Mouse (Mus musculus): ENCODE results near the gene Smad3. TPM values are rescaled to one million over a fixed set of nuclear protein-coding genes. Genes with fewer than 3 reads are reported as not detected.
A peak's percentile ranks its signal among the peaks of the same experiment; 100 is the strongest.

Gene Smad3
- total and polyA plus RNA-seq, 3 experiments: 7.5 to 10.2 TPM; not detected in 1

GRCm38 (mm10) chr9:63697606-63698005 is 60.2 kb downstream of the Smad3 start:
- Histone ChIP-seq H3K27me3 (ENCODE audit: control insufficient read depth in 1 of 2, insufficient read depth in 2 of 2, low read length in 2 of 2) (no peaks in the 10 kb centered on the region), H3K79me2 (ENCODE audit: control insufficient read depth, insufficient read depth, low read length, poor library complexity) (no peaks in the 10 kb centered on the region), H3K36me3 (ENCODE audit: control insufficient read depth in 1 of 2, insufficient read depth in 2 of 2, low read length in 2 of 2) (peaks cover 0 to 25% of the 10 kb centered on the region in 2 experiments; a peak in 2 of 4 replicates), H3K4me1 (ENCODE audit: control insufficient read depth in 1 of 2, insufficient read depth in 2 of 2, low read length in 2 of 2) (peaks cover 12 to 39% of the 10 kb centered on the region in 2 experiments), H3K4me3 (ENCODE audit: control insufficient read depth in 1 of 2, insufficient read depth in 1 of 2, low read depth in 2 of 2, low read length in 2 of 2) (0 out of 4 replicates have a peak overlapping the region, but pooled peaks of 1 of the 2 experiments have one; percentile 8), H3K27ac (ENCODE audit: control insufficient read depth, low read depth, low read length) (peak overlapping the region; percentile 38), H3K9me3 (replicated peaks; ENCODE audit: insufficient read depth, low read length) (no peaks in the 10 kb centered on the region), H3K9ac (ENCODE audit: control insufficient read depth, low read depth, low read length, poor library complexity, severe bottlenecking) (peak overlapping the region; percentile 47)
- TF ChIP-seq ETS1 (IDR thresholded peaks at IDR 0.05; ENCODE audit: low read depth, low read length) (no peak), GATA1 (IDR thresholded peaks at IDR 0.05; ENCODE audit: low read depth, low read length) (peak; percentile 66; the same call in 1 of the 2 replicates), RCOR1 (IDR thresholded peaks at IDR 0.05; ENCODE audit: low read depth, low read length) (peak; percentile 41; the same call in 1 of the 2 replicates), EP300 (IDR thresholded peaks at IDR 0.05; ENCODE audit: low read depth in 1 of 2, low read length in 2 of 2) (peak; percentile 11 to 61; a peak in 2 of 4 replicates), TAL1 (IDR thresholded peaks at IDR 0.05; ENCODE audit: low read length) (peak; percentile 70), POLR2AphosphoS2 (IDR thresholded peaks at IDR 0.05; ENCODE audit: low read length) (no peak), TBP (IDR thresholded peaks at IDR 0.05; ENCODE audit: low read depth, low read length) (peak; percentile 46; the same call in 1 of the 2 replicates)
- peak; percentile 72 for DNase-seq (ENCODE audit: low read depth, low spot score)

DNA sequence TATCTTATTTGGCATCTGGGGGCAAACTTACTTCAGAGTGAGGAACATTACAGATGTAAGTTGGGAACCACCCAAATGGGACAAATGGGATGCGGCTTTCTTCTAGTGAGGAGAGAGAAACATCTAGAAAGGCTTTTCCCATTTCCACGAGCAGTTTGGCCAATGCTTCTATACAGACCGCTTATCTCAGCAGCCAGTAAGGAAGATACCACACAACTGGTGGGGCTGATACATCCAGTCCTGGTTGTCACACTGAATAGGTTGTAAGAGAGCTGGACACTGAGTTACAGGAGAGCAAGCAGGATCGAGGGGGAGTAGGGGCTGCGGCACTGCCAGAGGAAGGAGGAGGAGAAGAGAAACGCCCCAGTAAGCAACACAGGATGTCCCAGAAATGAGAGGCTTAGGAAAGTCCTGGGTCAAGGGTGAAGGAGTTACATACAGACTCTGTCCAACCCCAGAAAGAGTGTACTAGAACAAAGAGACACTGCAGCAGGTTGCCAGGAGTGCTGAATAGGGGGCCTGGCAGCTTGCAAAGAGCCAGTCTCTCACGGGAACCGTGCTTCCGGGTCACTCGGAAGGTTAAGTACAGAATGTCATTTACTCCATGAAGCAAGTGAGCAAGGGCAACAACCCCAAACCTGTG is 61.2 kb downstream of the Smad3 start:
- Histone ChIP-seq H3K36me3 (ENCODE audit: control insufficient read depth in 1 of 2, insufficient read depth in 2 of 2, low read length in 2 of 2) (peaks cover 0 to 25% of the 10 kb centered on the region in 2 experiments; a peak in 2 of 4 replicates), H3K79me2 (ENCODE audit: control insufficient read depth, insufficient read depth, low read length, poor library complexity) (no peaks in the 10 kb centered on the region), H3K27ac (ENCODE audit: control insufficient read depth, low read depth, low read length) (peak overlapping the region; percentile 38), H3K9ac (ENCODE audit: control insufficient read depth, low read depth, low read length, poor library complexity, severe bottlenecking) (peak overlapping the region; percentile 24; the same call in 1 of the 2 replicates), H3K4me3 (ENCODE audit: control insufficient read depth in 1 of 2, insufficient read depth in 1 of 2, low read depth in 2 of 2, low read length in 2 of 2) (peak overlapping the region in 1 of 2 experiments; percentile 13; a peak in 2 of 4 replicates), H3K27me3 (ENCODE audit: control insufficient read depth in 1 of 2, insufficient read depth in 2 of 2, low read length in 2 of 2) (no peaks in the 10 kb centered on the region), H3K4me1 (ENCODE audit: control insufficient read depth in 1 of 2, insufficient read depth in 2 of 2, low read length in 2 of 2) (peaks cover 12 to 34% of the 10 kb centered on the region in 2 experiments), H3K9me3 (replicated peaks; ENCODE audit: insufficient read depth, low read length) (no peaks in the 10 kb centered on the region)
- TF ChIP-seq RCOR1 (IDR thresholded peaks at IDR 0.05; ENCODE audit: low read depth, low read length) (peak; percentile 55; the same call in 1 of the 2 replicates), UBTF (IDR thresholded peaks at IDR 0.05; ENCODE audit: borderline replicate concordance, insufficient read depth, low read depth, low read length) (no peak), ZC3H11A (IDR thresholded peaks at IDR 0.05; ENCODE audit: low read depth, low read length) (no peak), SMC3 (IDR thresholded peaks at IDR 0.05; ENCODE audit: low read depth, low read length) (no peak), MAZ (IDR thresholded peaks at IDR 0.05; ENCODE audit: low read depth, low read length) (no peak), E2F4 (IDR thresholded peaks at IDR 0.05; ENCODE audit: borderline replicate concordance, low read depth, low read length) (no peak), CHD1 (IDR thresholded peaks at IDR 0.05; ENCODE audit: low read depth, low read length) (no peak), MXI1 (IDR thresholded peaks at IDR 0.05; ENCODE audit: low read depth, low read length) (no peak), TAL1 (IDR thresholded peaks at IDR 0.05; ENCODE audit: low read length) (peak; percentile 64), GATA1 (IDR thresholded peaks at IDR 0.05; ENCODE audit: low read depth, low read length) (peak; percentile 89), ETS1 (IDR thresholded peaks at IDR 0.05; ENCODE audit: low read depth, low read length) (peak; percentile 36; the same call in 1 of the 2 replicates), TCF12 (IDR thresholded peaks at IDR 0.05; ENCODE audit: low read depth, low read length) (peak; percentile 87), CHD2 (IDR thresholded peaks at IDR 0.05; ENCODE audit: low read length) (no peak), EP300 (IDR thresholded peaks at IDR 0.05; ENCODE audit: low read depth in 1 of 2, low read length in 2 of 2) (peak; percentile 80 to 83; a peak in 3 of 4 replicates), POLR2AphosphoS2 (IDR thresholded peaks at IDR 0.05; ENCODE audit: low read length) (no peak), TBP (IDR thresholded peaks at IDR 0.05; ENCODE audit: low read depth, low read length) (no peak), RAD21 (IDR thresholded peaks at IDR 0.05; ENCODE audit: low read depth, low read length) (no peak), CTCF (IDR thresholded peaks at IDR 0.05 in 2 of 3, conservative IDR thresholded peaks at IDR 0.05 in 1 of 3; ENCODE audit: control insufficient read depth in 1 of 3, insufficient read depth in 1 of 3, low read depth in 2 of 3, low read length in 3 of 3, poor library complexity in 1 of 3, severe bottlenecking in 1 of 3) (no peak), BHLHE40 (IDR thresholded peaks at IDR 0.05; ENCODE audit: borderline replicate concordance, low read depth, low read length) (no peak), ZNF384 (IDR thresholded peaks at IDR 0.05; ENCODE audit: low read depth, low read length) (no peak), ZMIZ1 (IDR thresholded peaks at IDR 0.05; ENCODE audit: low read depth, low read length) (no peak), GABPA (IDR thresholded peaks at IDR 0.05; ENCODE audit: low read depth, low read length) (no peak), SIN3A (IDR thresholded peaks at IDR 0.05; ENCODE audit: low read length) (0 out of 2 replicates have a peak, but pooled peaks have one; percentile 41)
- peak; percentile 50 for DNase-seq (ENCODE audit: low read depth, low spot score)
